Mouse (Mus musculus): ENCODE measurements around the gene Olfr1242.
A peak's percentile ranks its signal among the peaks of the same experiment; 100 is the strongest.

Olfr1242 gene

DNA sequence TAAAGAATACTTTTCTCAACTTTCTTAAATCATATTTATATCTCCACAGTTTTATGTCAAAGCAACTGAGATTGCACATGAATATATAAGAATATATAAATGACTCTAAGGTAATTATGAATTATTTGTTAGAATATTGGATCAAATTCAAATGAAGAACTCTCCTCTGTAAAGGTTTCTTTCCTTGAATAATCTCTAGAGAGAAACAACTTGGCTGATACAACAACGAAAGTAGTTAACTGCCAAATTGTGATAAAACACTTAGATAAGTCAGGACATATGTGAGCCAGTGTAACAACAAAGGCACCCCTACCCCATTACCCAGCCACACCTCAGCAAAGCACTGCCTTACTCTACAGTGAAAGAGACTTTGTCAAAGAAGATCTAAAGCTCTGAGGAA, at the start of gene Olfr1242:
Gene Olfr1242 (minus strand): TSS at position 101 of the 400 bp plus-strand sequence.
- no peak for DNase-seq (ENCODE audit: low spot score in 2 of 2)

DNA sequence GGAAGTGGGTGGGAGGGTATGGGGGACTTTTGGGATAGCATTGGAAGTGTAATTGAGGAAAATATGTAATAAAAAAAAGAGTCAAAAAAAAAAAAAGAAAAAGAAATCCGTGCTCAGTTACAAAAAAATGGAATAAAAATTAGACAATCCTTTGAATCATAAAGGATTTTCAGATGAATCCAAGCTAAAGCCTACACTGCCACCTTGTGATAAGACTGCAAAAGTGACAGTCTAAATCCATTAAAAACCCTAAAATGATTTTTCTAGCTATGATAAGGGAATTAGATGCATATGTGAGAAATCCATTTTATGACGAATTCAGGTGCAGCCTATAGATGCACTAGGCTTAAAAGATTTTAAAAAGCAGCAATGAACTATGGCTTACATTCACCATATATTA, 46.4 kb upstream of the Olfr1242 start:
- DNase-seq (ENCODE audit: low spot score in 2 of 2) = no peak

DNA sequence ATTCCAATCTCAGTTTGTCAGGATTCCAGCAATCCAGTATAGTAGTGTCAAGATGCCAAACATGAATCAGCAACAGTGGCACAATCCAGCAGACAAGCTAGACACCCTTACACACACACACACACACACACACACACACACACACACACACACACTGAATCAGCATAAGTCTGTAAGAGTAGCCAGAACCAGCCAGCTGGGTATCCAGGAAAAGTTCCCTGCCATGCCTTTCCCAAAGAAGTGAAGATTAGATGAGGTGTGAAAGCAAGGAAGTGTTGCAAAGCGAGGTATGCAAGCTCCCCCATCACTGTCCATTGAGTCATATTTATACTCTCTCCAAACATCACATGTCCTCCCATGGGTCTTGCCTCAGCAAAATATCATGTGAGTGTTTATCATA, 41.8 kb upstream of the Olfr1242 start:
- peak in 1 of 2 experiments; percentile 19 for DNase-seq (ENCODE audit: low spot score in 2 of 2)

DNA sequence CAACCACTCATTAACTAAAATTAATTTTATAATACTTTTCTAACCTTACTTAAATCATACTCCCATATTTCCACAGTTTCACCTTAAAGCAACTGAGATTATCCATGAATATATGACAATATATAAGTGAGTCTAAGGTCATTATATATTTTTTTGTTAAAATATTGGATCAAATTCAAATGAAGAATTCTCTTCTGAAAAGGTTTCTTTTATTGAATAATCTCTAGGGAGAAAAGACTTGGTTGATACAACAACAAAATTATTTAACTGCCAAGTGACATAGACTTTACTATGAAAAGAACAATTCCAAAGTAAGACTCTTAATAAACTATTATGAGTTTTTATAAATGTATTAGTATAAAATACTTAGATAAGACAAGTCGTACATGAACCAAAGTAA, 33.3 kb upstream of the Olfr1242 start, which contains the start of gene Olfr1243:
Gene Olfr1243 (minus strand): TSS at position 101 of the 400 bp plus-strand sequence.
- DNase-seq (ENCODE audit: low spot score in 2 of 2) = no peak

DNA sequence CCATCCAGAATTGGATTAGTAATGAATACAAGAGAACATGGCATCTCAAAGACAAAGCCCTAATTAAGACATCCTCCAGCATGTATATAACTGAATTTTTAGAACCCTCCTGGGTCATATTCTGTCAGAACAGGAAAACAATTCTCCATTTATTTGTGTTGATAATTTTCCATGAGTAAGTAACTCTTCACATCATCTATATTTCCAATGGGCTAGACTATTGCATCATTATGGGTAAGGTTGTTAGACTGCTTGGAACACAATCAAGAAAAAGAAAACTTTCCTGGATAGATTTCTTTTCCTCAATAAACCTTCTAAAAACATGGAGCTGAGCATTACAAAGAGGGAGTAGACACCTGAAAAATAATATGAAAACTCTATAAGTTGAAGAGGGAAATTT, 11.1 kb downstream of the Olfr1242 start, which contains the start of gene Olfr1241:
Gene Olfr1241 (minus strand): TSS at position 101 of the 400 bp plus-strand sequence.
- no peak for DNase-seq (ENCODE audit: low spot score in 2 of 2)

DNA sequence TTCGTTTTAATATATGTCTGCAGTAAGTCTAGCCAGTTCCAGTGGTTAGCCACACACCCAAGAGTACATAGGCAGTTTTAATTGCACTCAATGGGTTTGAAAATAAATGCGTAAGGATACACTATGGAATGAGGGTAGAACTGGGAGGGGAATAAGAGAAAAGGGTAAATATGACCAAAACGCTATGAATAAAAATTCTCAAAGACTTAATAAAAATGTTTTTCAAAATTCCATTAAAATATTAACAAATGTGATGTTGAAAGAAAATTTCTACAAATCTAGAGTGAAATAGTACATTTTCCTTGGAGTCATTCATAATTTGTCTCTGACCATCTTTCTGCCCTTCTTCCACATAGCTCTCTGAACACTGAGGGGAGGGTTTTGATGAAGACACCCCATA, 55.2 kb downstream of the Olfr1242 start, which contains the start of gene Olfr1240:
Gene Olfr1240 (minus strand): TSS at position 101 of the 400 bp plus-strand sequence.
- DNase-seq (ENCODE audit: low spot score in 2 of 2) = no peak

Measured in right cerebral cortex, postnatal 10 days (tissue).